Mouse (Mus musculus) layer of hippocampus, postnatal 25 days (tissue): ENCODE measurements at regions not wholly inside any gene's neighbourhood (a gene's known extent, or its start where the extent isn't known, plus 50 kb on each side); places are given as distances from the start of the nearest gene placed in this dataset.
A peak's percentile ranks its signal among the peaks of the same experiment; 100 is the strongest.
"Not testable (repeated sequence)": the region's sequence is repeated elsewhere in the genome, so short reads cannot be mapped to it uniquely, and the experiment has no call there.

ENCODE experiments used
- DNase-seq, 2 experiments: peaks; one replicate each; pipeline ENCODE4 v3.0.0; 2022; ENCODE audit warnings: mixed read lengths in 2 of 2, low spot score in 1 of 2; ENCODE audit errors: extremely low spot score in 1 of 2

DNA sequence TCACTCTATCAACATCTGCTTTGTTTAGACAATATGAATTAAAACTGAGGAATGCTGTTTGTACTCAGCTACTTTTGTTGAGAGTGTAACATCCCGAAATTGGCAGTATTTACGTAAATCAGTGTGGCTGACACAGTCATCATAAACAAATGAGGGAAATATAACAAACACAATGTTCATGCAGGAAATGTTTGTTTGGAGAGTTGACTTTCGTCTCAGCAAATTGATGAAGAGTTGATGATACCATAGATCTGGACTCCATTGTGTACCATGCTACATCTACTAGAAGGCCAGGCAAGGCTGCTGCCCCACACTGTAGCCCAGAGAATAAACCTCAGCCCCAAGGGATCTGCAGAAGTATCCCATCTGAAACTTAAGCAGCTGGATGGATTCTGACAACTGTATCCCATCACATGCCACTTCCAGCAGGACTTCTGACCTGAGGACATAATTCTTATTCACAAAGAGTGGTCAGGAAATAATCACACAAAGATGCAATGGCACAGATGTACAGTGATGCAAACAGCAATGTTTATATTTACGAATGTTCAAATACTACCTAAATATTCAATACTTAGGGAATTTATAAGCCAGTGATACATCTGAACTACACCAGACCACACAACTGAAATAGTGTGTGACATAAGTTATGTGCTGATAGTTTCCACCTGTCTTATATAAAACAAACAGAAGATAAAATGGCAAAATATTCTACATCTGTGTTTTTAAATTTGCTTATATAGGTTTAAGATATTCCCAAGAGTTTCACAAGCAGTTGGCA lies 51.3 kb downstream of the Gm21897 start:
- DNase-seq: no peak

DNA sequence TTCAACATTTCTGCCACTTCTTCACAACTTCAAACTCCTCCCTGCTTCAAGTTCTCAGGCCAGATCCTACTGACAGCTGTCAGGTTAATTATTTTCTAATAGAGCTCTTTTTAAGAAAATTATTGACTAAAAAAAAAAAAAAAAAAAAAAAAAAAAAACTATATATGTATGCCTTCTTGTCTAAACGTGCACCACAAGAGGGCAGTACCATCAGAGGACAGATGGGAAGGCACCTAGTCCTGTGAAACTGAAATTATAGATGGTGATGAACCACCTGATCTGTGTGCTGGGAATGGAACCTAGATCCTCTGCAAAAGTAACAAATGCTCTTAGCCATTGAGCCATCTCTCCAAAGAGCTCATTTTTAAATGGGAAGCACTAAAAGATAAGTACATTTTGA lies 55.6 kb downstream of the Gm21897 start:
- DNase-seq: no peak

DNA sequence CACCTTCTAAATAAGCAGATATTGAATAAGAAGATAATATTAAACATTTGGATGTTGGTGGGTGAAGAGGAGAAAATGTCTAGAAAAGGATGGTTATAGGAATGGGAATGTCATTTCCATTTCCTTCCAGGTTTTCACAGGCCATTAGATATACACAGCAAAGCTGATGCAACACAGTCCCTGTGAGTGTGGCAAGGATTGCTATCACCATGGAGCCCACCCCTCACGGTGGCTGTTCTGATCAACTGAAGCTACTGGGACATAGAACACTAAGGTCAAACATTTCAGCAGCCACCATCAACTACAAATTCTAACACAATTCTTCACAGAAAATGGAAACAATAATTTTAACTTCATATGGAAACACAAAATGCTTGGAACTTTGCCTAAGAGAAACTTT lies 56.7 kb downstream of the Gm21897 start:
- DNase-seq: no peak

DNA sequence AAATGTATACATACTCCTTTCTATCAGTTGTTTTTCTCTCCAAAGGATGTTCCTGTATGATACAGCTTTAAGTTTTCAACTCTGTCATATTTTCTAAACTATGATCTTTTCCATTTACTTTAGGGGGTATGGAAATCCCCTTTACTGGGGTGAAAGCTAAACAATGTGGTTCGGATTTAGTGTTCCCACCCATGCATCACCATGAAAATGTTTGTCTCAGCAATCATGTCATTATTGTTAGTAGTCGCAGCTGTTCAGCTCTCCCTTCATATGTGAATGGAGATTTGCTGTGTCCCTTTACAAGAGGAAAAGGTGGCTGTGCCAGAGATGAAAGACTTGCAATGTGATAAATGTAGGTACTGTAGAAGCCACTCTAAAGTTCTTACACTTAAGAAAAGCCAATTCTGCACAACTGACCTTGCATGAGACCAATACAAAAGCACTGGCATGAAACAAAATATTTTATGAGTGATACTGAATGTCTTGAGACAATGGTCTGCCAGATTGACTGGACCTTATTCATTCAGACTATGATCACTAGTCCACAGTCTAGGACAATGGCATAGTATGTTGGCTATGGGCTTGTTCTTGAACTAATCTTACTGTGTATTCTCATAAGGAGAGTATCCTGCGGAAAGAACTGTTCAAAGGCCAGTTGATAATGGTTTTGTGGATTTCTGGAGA lies 68.4 kb downstream of the Gm21897 start:
- DNase-seq: no peak

DNA sequence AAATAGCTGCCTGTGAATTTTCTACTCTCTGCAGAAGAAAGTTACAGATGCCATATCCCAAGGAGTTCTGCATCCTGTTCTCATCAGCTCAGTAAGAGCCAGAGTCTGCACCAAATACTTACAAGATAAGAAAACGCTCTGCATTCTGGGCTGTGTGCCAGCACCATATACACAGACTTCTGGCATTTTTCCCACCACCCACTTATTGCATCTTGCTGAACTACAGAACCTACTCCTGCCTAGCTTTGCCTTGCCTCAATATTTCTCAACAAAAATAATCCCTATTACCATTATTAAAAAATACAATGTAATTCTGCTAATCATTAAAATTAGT lies 69.0 kb downstream of the Gm21897 start:
- peak; percentile 7 to 41 for DNase-seq

DNA sequence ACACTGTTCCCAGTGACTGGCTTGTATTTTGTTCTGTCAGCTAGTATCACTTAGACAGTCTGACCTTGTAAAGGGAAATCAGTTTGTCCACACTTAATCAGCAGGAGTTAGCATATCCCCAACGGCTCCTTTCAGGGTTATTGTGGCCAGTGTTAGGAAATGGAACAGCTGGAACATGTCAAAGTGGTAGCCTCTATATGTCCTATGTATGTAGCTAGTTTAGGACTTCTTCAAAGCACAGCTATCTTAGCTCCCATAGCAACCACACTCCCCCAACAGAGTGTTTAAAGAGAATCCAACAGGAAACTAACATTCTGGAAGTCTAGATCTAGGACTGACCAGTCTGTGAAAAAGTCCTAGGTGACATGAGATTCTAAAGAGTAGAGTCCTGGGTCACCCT lies 72.6 kb downstream of the Gm21897 start:
- no peak for DNase-seq

DNA sequence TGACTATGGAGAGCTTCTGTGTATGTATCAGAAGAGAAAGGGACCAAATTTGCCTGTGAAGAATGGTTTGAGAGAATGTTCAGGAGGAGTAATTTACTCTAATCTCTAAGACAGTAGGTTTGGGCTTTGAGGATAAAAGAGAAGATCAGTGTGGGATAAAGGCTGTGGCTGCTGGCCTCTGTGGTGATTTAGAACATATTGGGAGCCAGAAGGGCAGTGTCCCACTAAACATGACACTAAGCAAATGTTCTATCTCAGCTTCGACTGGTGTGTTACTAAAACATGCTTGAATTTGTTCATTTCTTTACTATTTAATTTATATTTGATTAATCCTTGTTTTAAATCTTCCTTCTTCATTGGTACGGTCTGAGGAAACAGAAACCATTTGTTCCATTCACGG lies 113.1 kb downstream of the Gm21897 start:
- DNase-seq: no peak

DNA sequence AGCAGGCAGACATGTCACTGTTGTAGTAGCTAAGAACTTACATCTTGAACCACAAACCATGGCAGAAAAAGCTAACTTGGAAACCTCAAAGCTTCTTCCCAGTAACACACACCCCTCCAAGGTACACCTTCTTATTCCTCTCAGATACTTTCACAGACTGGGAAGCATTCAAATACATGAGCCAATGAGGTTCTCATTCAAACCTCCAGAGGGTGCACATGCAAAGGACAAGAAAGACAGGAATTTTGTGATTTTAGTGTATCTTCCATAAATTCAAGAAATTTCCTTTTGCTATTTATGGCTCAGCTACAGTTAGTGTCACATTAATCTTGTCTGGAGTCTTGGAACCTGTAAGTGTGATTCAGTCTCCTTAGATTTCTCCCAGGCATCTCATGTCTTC lies 115.4 kb downstream of the Gm21897 start:
- DNase-seq: no peak

DNA sequence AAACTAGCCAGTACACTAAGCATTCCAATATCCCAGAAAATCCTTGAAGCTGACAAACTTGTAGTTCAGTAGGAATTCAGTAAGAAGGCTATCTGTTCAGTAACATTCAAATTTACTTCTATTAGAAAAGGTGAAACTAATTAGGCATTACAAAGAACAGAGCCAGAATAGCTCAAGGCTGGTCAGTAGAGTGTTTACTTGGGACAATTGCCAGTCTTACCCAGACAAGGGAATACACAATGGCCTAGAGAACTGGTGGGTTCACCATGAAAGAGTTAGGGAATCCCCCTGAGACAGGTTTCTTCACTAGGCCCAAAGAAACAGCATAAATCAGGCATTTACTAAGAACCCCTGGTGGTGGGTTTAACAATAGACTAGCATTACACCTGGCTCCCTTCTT lies 145.6 kb downstream of the Gm21897 start:
- DNase-seq: not testable (repeated sequence)

DNA sequence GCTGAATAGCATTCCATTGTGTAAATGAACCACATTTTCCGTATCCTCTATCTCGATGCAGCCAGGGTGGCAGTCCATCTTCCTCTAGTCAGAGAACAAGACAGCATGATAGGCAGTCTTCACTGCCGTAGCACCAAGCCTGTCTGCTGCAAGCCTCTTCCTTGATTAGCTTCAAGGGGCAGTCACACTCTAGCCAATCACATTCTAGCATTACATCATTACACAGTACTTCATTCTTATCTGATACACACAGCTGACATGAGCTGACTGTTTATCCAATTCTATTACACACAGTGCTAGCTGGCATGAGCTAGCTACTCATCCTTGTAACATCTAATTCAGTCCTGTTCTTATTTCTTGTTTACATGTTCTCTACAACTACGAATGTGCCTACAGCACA lies 156.6 kb downstream of the Gm21897 start:
- DNase-seq: no peak

DNA sequence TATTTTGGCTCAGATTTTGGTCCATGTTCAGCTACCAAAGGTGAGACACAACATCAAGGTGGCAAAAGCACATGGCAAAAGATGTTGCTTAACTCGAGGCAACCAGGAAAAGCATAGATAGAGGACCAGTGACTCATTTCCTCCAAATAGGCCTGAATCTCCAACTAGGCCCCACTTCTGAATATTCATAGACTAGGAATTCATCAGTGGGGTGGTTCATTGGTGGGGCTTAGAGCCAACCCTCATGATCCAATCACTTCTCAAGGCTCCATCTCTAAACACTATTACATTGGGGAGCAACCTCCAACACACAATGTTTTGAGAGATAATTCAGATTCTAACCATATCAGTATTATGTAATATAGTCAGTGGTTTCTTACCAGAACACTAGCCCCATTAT lies 161.6 kb downstream of the Gm21897 start:
- no peak for DNase-seq

DNA sequence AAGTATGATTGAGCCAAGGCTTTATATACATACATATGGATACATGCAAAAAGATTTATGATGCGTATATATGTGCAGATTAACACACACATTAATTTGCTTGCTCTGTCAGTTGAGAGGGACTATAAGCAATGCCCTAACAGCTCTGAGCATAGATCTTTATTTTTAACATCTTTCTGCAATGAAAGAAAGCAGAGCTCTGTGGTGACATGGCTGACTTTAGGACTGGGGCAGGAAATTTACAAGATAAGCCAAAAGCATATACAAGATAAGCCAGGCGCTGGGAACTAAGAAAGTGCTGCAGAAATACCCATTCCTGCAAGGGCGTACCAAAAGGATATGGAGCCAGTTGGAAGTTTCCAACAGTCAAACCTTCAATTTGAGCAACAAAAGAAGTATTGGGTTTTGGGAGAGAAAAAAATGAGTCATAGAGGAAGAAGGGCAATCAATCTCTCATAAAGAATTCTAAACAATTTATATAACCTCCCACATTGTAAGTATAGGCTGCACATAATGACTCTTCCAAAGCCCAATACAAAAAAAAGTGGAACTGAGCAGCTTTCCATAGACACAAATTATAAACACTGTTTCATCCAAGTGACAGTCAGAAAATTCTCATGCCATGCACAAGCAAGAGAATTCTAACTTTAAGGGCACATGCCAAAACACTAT lies 174.2 kb downstream of the Gm21897 start:
- no peak for DNase-seq

DNA sequence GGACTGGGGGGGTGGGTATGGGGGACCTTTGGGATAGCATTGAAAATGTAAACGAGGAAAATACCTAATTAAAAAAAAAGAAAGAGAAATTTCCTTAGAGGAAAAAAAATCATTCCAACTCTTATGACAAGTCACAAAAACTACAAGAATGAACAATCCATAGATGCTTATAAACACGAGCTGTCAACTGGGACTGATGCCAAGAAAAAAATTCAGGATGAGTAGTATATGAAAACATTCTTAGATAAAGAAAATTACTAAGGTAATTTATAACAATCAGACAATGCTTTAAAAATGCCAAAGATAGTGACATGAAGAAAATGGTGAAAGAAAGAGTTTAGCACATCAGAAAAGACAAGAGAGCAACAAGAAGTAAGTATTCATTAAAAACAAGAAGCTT lies 176.0 kb downstream of the Gm21897 start:
- DNase-seq: no peak
